ENCODE assay signal across 9 mouse cellular contexts in genomic region chr8:122676621-122677480, GRCm38 (mm10). TPM values are rescaled to one million over a fixed set of nuclear protein-coding genes. Genes with fewer than 3 reads are reported as not detected.
DNase-seq lines count a peak whose midpoint lies in the region; ATAC-seq lines count a peak whose summit lies in the region.
"Had no signal": no experiment of that assay in that cellular context is flagged by ENCODE, and none has a peak within 500 bp of the region (broad histone marks: within the 10 kb centered on the region; RNA-seq: fewer than 3 reads in every experiment).

No protein-coding gene starts in this region.

- H3K27ac ChIP-seq in heart, embryonic 15.5 days: peak overlapping the region; percentile 69
- H3K27ac ChIP-seq in liver, embryonic 15.5 days (replicated peaks): peak overlapping the region; percentile 90; the same call in 1 of the 2 replicates
- H3K27ac ChIP-seq in neural tube, embryonic 11.5 days (ENCODE audit: low read depth, low read length): peak overlapping the region; percentile 69

- H3K27me3 ChIP-seq in erythroblast, embryonic 14.5 days (ENCODE audit: control insufficient read depth): peaks cover 73% of the 10 kb centered on the region
- H3K27me3 ChIP-seq in heart, embryonic 15.5 days: peaks cover 92% of the 10 kb centered on the region
- H3K27me3 ChIP-seq in liver, embryonic 15.5 days: peaks cover 80% of the 10 kb centered on the region
- H3K27me3 ChIP-seq in neural tube, embryonic 11.5 days (ENCODE audit: control insufficient read depth, insufficient read depth, low read length): peaks cover 40% of the 10 kb centered on the region

- DNase-seq in layer of hippocampus, adult 11-12 months (ENCODE audit: low spot score): peak; percentile 82
- no peak for DNase-seq in layer of hippocampus, adult 9-10 months (ENCODE audit: low spot score)
- peak; percentile 65 for DNase-seq in kidney, postnatal 10 days
- peak; percentile 61 for DNase-seq in neural tube, embryonic 11.5 days (ENCODE audit: low spot score)
- DNase-seq in spleen, adult 12 weeks (ENCODE audit: low spot score): no peak

- 13% methylated on average over 16 of the region's 16 CpGs for WGBS in heart, embryonic 15.5 days
- WGBS in liver, embryonic 15.5 days (ENCODE audit: insufficient replicate concordance): 43% methylated on average over 16 of the region's 16 CpGs
- 15% methylated on average over 16 of the region's 16 CpGs for WGBS in neural tube, embryonic 11.5 days

- peak overlapping the region; percentile 93 for H3K4me2 ChIP-seq in heart, embryonic 15.5 days
- peak overlapping the region; percentile 100 for H3K4me2 ChIP-seq in liver, embryonic 15.5 days
- H3K4me2 ChIP-seq in neural tube, embryonic 11.5 days (ENCODE audit: low read depth): peak overlapping the region; percentile 92

- ATAC-seq in heart, embryonic 15.5 days (replicated peaks; ENCODE audit: insufficient number of reproducible peaks, insufficient read depth, low FRiP score, low read depth): no peak
- ATAC-seq in liver, embryonic 15.5 days (ENCODE audit: insufficient read depth): no peak
- ATAC-seq in neural tube, embryonic 11.5 days (ENCODE audit: insufficient read depth, low FRiP score, low TSS enrichment): peak; percentile 49

- peak overlapping the region; percentile 78 for H3K4me3 ChIP-seq in erythroblast, embryonic 14.5 days (replicated peaks)
- peak overlapping the region; percentile 63 for H3K4me3 ChIP-seq in heart, embryonic 15.5 days
- H3K4me3 ChIP-seq in liver, embryonic 15.5 days (replicated peaks): peak overlapping the region; percentile 79
- peak overlapping the region; percentile 74 for H3K4me3 ChIP-seq in neural tube, embryonic 11.5 days (ENCODE audit: low read depth, low read length)

- H3K9ac ChIP-seq in heart, embryonic 15.5 days: peak overlapping the region; percentile 68
- peak overlapping the region; percentile 76 for H3K9ac ChIP-seq in liver, embryonic 15.5 days
- peak overlapping the region; percentile 86 for H3K9ac ChIP-seq in neural tube, embryonic 11.5 days (ENCODE audit: low read length)

- peaks cover 47% of the 10 kb centered on the region for H3K36me3 ChIP-seq in erythroblast, embryonic 14.5 days (ENCODE audit: control insufficient read depth)
- no peaks in the 10 kb centered on the region for H3K36me3 ChIP-seq in heart, embryonic 15.5 days
- no peaks in the 10 kb centered on the region for H3K36me3 ChIP-seq in liver, embryonic 15.5 days (replicated peaks)
- H3K36me3 ChIP-seq in neural tube, embryonic 11.5 days (ENCODE audit: control insufficient read depth, insufficient read depth, low read length): no peaks in the 10 kb centered on the region

- H3K4me1 ChIP-seq in erythroblast, embryonic 14.5 days (ENCODE audit: control insufficient read depth): peaks cover 78% of the 10 kb centered on the region
- peaks cover 38% of the 10 kb centered on the region for H3K4me1 ChIP-seq in heart, embryonic 15.5 days (replicated peaks)
- peaks cover 72% of the 10 kb centered on the region for H3K4me1 ChIP-seq in liver, embryonic 15.5 days (replicated peaks)
- H3K4me1 ChIP-seq in neural tube, embryonic 11.5 days (ENCODE audit: control insufficient read depth, insufficient read depth, low read length): peaks cover 10% of the 10 kb centered on the region

- H3K9me3 ChIP-seq in erythroblast, embryonic 14.5 days (ENCODE audit: control insufficient read depth, low read length): no peaks in the 10 kb centered on the region
- no peaks in the 10 kb centered on the region for H3K9me3 ChIP-seq in heart, embryonic 15.5 days (replicated peaks)
- H3K9me3 ChIP-seq in liver, embryonic 15.5 days (replicated peaks): no peaks in the 10 kb centered on the region
- no peaks in the 10 kb centered on the region for H3K9me3 ChIP-seq in neural tube, embryonic 11.5 days (ENCODE audit: control insufficient read depth, low read length)

RNA-seq across cellular contexts. Expression of gene Cbfa2t3, which starts 22.1 kb away (rescaled TPM):
- 6.1 and 8.9 TPM in 2 replicates for polyA plus RNA-seq in erythroblast, embryonic 14.5 days (2012)
- 4.2 and 5.9 TPM in 2 replicates for polyA plus RNA-seq in heart, embryonic 15.5 days (2015; fragmentation: Nextera tagmentation; extraction: Ambion mirVana)
- 3.5 and 3.6 TPM in 2 replicates for polyA plus RNA-seq in liver, embryonic 15.5 days (2015; fragmentation: Nextera tagmentation; extraction: Ambion mirVana)
- polyA plus RNA-seq in neural tube, embryonic 11.5 days (2014; fragmentation: Nextera tagmentation; extraction: Ambion mirVana): 7.5 and 8.5 TPM in 2 replicates

RNA-seq across cellular contexts. Expression of gene Pabpn1l, which starts 54.3 kb away (rescaled TPM):
- not detected in 2 replicates for polyA plus RNA-seq in erythroblast, embryonic 14.5 days (2012)
- polyA plus RNA-seq in heart, embryonic 15.5 days (2015; fragmentation: Nextera tagmentation; extraction: Ambion mirVana): not detected in 2 replicates
- not detected in 2 replicates for polyA plus RNA-seq in liver, embryonic 15.5 days (2015; fragmentation: Nextera tagmentation; extraction: Ambion mirVana)
- polyA plus RNA-seq in neural tube, embryonic 11.5 days (2014; fragmentation: Nextera tagmentation; extraction: Ambion mirVana): not detected in 2 replicates
- polyA plus RNA-seq: gonadal fat pad, adult 2 months had no signal

Comparison
In these comparisons a context has a peak if more than half of its experiments do, and no peak if none do; other contexts are left out.
1. DNase-seq: peak in layer of hippocampus, adult 11-12 months (single experiment), kidney, postnatal 10 days (single experiment) and neural tube, embryonic 11.5 days (single experiment); none in layer of hippocampus, adult 9-10 months (single experiment) and spleen, adult 12 weeks (single experiment).
2. Peak in every context shown above with its lines, with median percentiles within 50 percentile points of each other: H3K4me3 ChIP-seq, H3K27ac ChIP-seq, H3K4me2 ChIP-seq and H3K9ac ChIP-seq.